Mouse (Mus musculus) liver, adult 2 months (tissue): ENCODE measurements around the gene Frmd5. TPM values are rescaled to one million over a fixed set of nuclear protein-coding genes. Genes with fewer than 3 reads are reported as not detected.
"Not testable (repeated sequence)": the region's sequence is repeated elsewhere in the genome, so short reads cannot be mapped to it uniquely, and the experiment has no call there.

Source experiments
- DNase-seq: peaks from one replicate; pipeline ENCODE4 v3.0.0-alpha.2; 2011; ENCODE audit warnings: low read depth, low spot score; ENCODE audit errors: extremely low read depth
- H3K27ac ChIP-seq: fragments of 200-500 bp; replicated peaks from 2 replicates; pipeline ENCODE4 v1.5.1; 2012; ENCODE audit warnings: low read depth, mild to moderate bottlenecking, control low read depth, inconsistent platforms, low read length; ENCODE audit not compliant: insufficient read depth
- H3K27me3 ChIP-seq: fragments of 200-500 bp; 2 replicates; pipeline ENCODE4 v1.6.1; 2012; ENCODE audit warnings: mild to moderate bottlenecking, moderate library complexity, low read length, inconsistent platforms; ENCODE audit not compliant: control insufficient read depth, insufficient read depth
- H3K36me3 ChIP-seq: fragments of 200-500 bp; 2 replicates; pipeline ENCODE4 v1.6.1; 2012; ENCODE audit warnings: low read length, inconsistent platforms; ENCODE audit not compliant: control insufficient read depth, insufficient read depth
- H3K4me1 ChIP-seq: fragments of 200-500 bp; 2 replicates; pipeline ENCODE4 v1.6.1; 2011; ENCODE audit warnings: low read length; ENCODE audit not compliant: control insufficient read depth, insufficient read depth
- H3K4me3 ChIP-seq: fragments of 200-500 bp; 2 replicates; pipeline ENCODE4 v1.5.1; 2011; ENCODE audit warnings: low read depth, mild to moderate bottlenecking, control low read depth, low read length, moderate library complexity; ENCODE audit not compliant: insufficient read depth
- H3K79me2 ChIP-seq: fragments of 200-500 bp; 2 replicates; pipeline ENCODE4 v1.6.1; 2012; ENCODE audit warnings: inconsistent platforms, mild to moderate bottlenecking, low read length, moderate library complexity; ENCODE audit not compliant: control insufficient read depth, insufficient read depth
- H3K9ac ChIP-seq: fragments of 200-500 bp; 2 replicates; pipeline ENCODE4 v1.6.1; 2012; ENCODE audit warnings: low read depth, mild to moderate bottlenecking, control low read depth, inconsistent platforms, low read length
- CTCF ChIP-seq: fragments of 200-500 bp; IDR thresholded peaks from 2 replicates; pipeline ENCODE4 v1.5.1; 2011; ENCODE audit warnings: low read depth, low read length, control low read depth
- POLR2A ChIP-seq: fragments of 200-500 bp; IDR thresholded peaks from 2 replicates; pipeline ENCODE4 v1.6.1; 2011; ENCODE audit warnings: low read length, control low read depth; ENCODE audit not compliant: insufficient read depth; ENCODE audit errors: extremely low read depth
- WGBS: fragments of 180-500 bp; shearing (Covaris S2); methylation state at CpG from one replicate; pipeline ENCODE4 v1.1.7; 2018; 5-methylcytosine and 5-hydroxymethylcytosine counted together
- polyA plus RNA-seq: library from polyadenylated mRNA; depleted of rRNA; stranded (reverse); fragments of >200 nt; gene quantifications from 2 replicates; pipeline ENCODE4 v1.2.3, GENCODE M21; 2012
- total RNA-seq: library from RNA; depleted of rRNA; stranded (reverse); fragments of >200 nt; gene quantifications from 2 replicates; pipeline ENCODE4 v1.2.3, GENCODE M21; 2014

The Frmd5 gene
- total and polyA plus RNA-seq, 2 experiments = not detected

GRCm38 (mm10) chr2:121522006-121522405 lies 284.9 kb downstream of the Frmd5 start:
- H3K9ac ChIP-seq = no peak overlapping the region
- H3K27ac ChIP-seq = no peak overlapping the region
- H3K4me3 ChIP-seq = no peak overlapping the region
- no peaks in the 10 kb centered on the region for H3K4me1 ChIP-seq
- no peaks in the 10 kb centered on the region for H3K79me2 ChIP-seq
- WGBS = 89% methylated on average over 2 of the region's 2 CpGs
- no peaks in the 10 kb centered on the region for H3K27me3 ChIP-seq
- no peak for DNase-seq
- no peak for TF ChIP-seq POLR2A
- no peak for TF ChIP-seq CTCF
- H3K36me3 ChIP-seq = no peaks in the 10 kb centered on the region; the same call in 1 of the 2 replicates

GRCm38 (mm10) chr2:121518711-121519110 lies 288.2 kb downstream of the Frmd5 start:
- DNase-seq, H3K27me3 ChIP-seq, H3K36me3 ChIP-seq, H3K4me1 ChIP-seq, H3K4me3 ChIP-seq, H3K27ac ChIP-seq, H3K79me2 ChIP-seq, H3K9ac ChIP-seq: not testable (repeated sequence)
- 93% methylated on average over 4 of the region's 4 CpGs for WGBS

- H3K4me1 ChIP-seq = no peaks in the 10 kb centered on the region
- TF ChIP-seq CTCF = no peak
- TF ChIP-seq POLR2A = no peak
- H3K79me2 ChIP-seq = no peaks in the 10 kb centered on the region
- DNase-seq = no peak
- WGBS = 92% methylated on average over 5 of the region's 5 CpGs
- no peak overlapping the region for H3K4me3 ChIP-seq
- H3K27me3 ChIP-seq = no peaks in the 10 kb centered on the region
- H3K9ac ChIP-seq = no peak overlapping the region
- H3K27ac ChIP-seq = no peak overlapping the region
- no peaks in the 10 kb centered on the region; the same call in 1 of the 2 replicates for H3K36me3 ChIP-seq
Measured at GRCm38 (mm10) chr2:121518106-121518505, 288.8 kb downstream of the Frmd5 start.

GRCm38 (mm10) chr2:121514211-121514610 lies 292.7 kb downstream of the Frmd5 start:
- Histone ChIP-seq H3K9ac (no peak overlapping the region), H3K4me3 (no peak overlapping the region), H3K79me2 (no peaks in the 10 kb centered on the region), H3K27me3 (no peaks in the 10 kb centered on the region), H3K36me3 (no peaks in the 10 kb centered on the region), H3K27ac (no peak overlapping the region), H3K4me1 (no peaks in the 10 kb centered on the region)
- DNase-seq = no peak
- no peak for TF ChIP-seq CTCF
- TF ChIP-seq POLR2A = no peak
- WGBS = 92% methylated on average over 4 of the region's 4 CpGs

- H3K4me3 ChIP-seq, H3K27me3 ChIP-seq, H3K9ac ChIP-seq, H3K36me3 ChIP-seq, H3K79me2 ChIP-seq, DNase-seq, H3K27ac ChIP-seq, H3K4me1 ChIP-seq: not testable (repeated sequence)
- WGBS = 97% methylated on average over 5 of the region's 5 CpGs
Measured at GRCm38 (mm10) chr2:121512991-121513765, 293.7 kb downstream of the Frmd5 start.

GRCm38 (mm10) chr2:121511401-121511800 lies 295.5 kb downstream of the Frmd5 start:
- H3K27ac ChIP-seq = no peak overlapping the region
- TF ChIP-seq CTCF (no peak), POLR2A (no peak)
- no peaks in the 10 kb centered on the region; the same call in 1 of the 2 replicates for H3K4me1 ChIP-seq
- DNase-seq = no peak
- H3K27me3 ChIP-seq = no peaks in the 10 kb centered on the region
- no peak overlapping the region for H3K9ac ChIP-seq
- H3K36me3 ChIP-seq = no peaks in the 10 kb centered on the region
- 94% methylated on average over 8 of the region's 8 CpGs for WGBS
- H3K79me2 ChIP-seq = no peaks in the 10 kb centered on the region
- no peak overlapping the region for H3K4me3 ChIP-seq
